Mouse (Mus musculus) CH12.LX (cell line): ENCODE results near the gene Olfr1100. TPM values are rescaled to one million over a fixed set of nuclear protein-coding genes. Genes with fewer than 3 reads are reported as not detected.

ENCODE experiments used
- DNase-seq: peaks from one replicate; pipeline ENCODE4 v3.0.0-alpha.2; 2013; ENCODE audit errors: extremely low read depth
- H3K27ac ChIP-seq: 2 replicates; pipeline ENCODE4 v1.5.1; 2012; ENCODE audit warnings: low read depth, mild to moderate bottlenecking, control low read depth, moderate library complexity; ENCODE audit not compliant: insufficient read depth
- H3K27me3 ChIP-seq: replicated peaks from 2 replicates; pipeline ENCODE3; 2012; ENCODE audit warnings: inconsistent platforms
- H3K36me3 ChIP-seq, 2 experiments: replicated peaks in 1 of 2; 2 replicates each; pipeline versions ENCODE3 to v1.6.1; 2012; ENCODE audit warnings: inconsistent platforms in 1 of 2, low read length in 1 of 2, mild to moderate bottlenecking in 1 of 2, mixed read lengths in 1 of 2, moderate library complexity in 1 of 2; ENCODE audit not compliant: control insufficient read depth in 1 of 2, insufficient read depth in 1 of 2
- H3K4me1 ChIP-seq, 2 experiments: 2 replicates each; pipeline ENCODE4 v1.6.1; 2012; ENCODE audit warnings: inconsistent platforms in 1 of 2, moderate library complexity in 1 of 2; ENCODE audit not compliant: insufficient read depth in 2 of 2, control insufficient read depth in 1 of 2
- H3K4me2 ChIP-seq: 2 replicates; pipeline ENCODE4 v1.6.1; 2012; ENCODE audit warnings: low read depth, mild to moderate bottlenecking, control low read depth; ENCODE audit not compliant: poor library complexity, insufficient read depth, severe bottlenecking
- H3K4me3 ChIP-seq, 3 experiments: fragments of 150-350 bp in 1 of 3; sonication (generic) in 1 of 3; replicated peaks in 1 of 3; 2 replicates each; pipeline versions ENCODE3 to v1.5.1; 2011 to 2012; ENCODE audit warnings: low read depth in 2 of 3, low read length in 2 of 3, mild to moderate bottlenecking in 2 of 3, moderate library complexity in 2 of 3, control low read depth in 1 of 3, improper control_type of control experiment in 1 of 3, inconsistent platforms in 1 of 3, mixed read lengths in 1 of 3; ENCODE audit not compliant: poor library complexity in 1 of 3
- H3K79me2 ChIP-seq: replicated peaks from 2 replicates; pipeline ENCODE4 v1.6.1; 2012; ENCODE audit warnings: mild to moderate bottlenecking, moderate library complexity; ENCODE audit not compliant: control insufficient read depth, poor library complexity, insufficient read depth, severe bottlenecking; ENCODE audit errors: extremely low read depth
- H3K9ac ChIP-seq: 2 replicates; pipeline ENCODE4 v1.6.1; 2012; ENCODE audit warnings: low read depth, mild to moderate bottlenecking, control low read depth, moderate library complexity; ENCODE audit not compliant: insufficient read depth
- H3K9me3 ChIP-seq: replicated peaks from 2 replicates; pipeline ENCODE3; 2012; ENCODE audit warnings: low read length, inconsistent platforms, mixed read lengths
- BHLHE40 ChIP-seq: IDR thresholded peaks from 2 replicates; pipeline ENCODE4 v1.6.1; 2011; ENCODE audit warnings: mild to moderate bottlenecking, low read depth, low read length, improper control_type of control experiment
- CHD1 ChIP-seq: IDR thresholded peaks from 2 replicates; pipeline ENCODE4 v1.6.1; 2012; ENCODE audit warnings: low read depth, low read length, improper control_type of control experiment, inconsistent platforms
- CHD2 ChIP-seq: IDR thresholded peaks from 2 replicates; pipeline ENCODE4 v1.6.1; 2011; ENCODE audit warnings: low read length, improper control_type of control experiment
- E2F4 ChIP-seq: IDR thresholded peaks from 2 replicates; pipeline ENCODE4 v1.6.1; 2011; ENCODE audit warnings: low read depth, low read length, improper control_type of control experiment; ENCODE audit not compliant: insufficient replicate concordance
- EP300 ChIP-seq: IDR thresholded peaks from 2 replicates; pipeline ENCODE4 v1.6.1; 2011; ENCODE audit warnings: low read length, improper control_type of control experiment
- ETS1 ChIP-seq: conservative IDR thresholded peaks from 2 replicates; pipeline ENCODE4 v1.6.1; 2012; ENCODE audit warnings: low read depth, mild to moderate bottlenecking, inconsistent platforms, low read length, improper control_type of control experiment, moderate library complexity
- GABPA ChIP-seq: IDR thresholded peaks from 2 replicates; pipeline ENCODE4 v1.6.1; 2012; ENCODE audit warnings: low read depth, low read length, improper control_type of control experiment, inconsistent platforms; ENCODE audit not compliant: insufficient replicate concordance
- HCFC1 ChIP-seq: IDR thresholded peaks from 2 replicates; pipeline ENCODE4 v1.6.1; 2012; ENCODE audit warnings: low read depth, mild to moderate bottlenecking, inconsistent platforms, low read length, improper control_type of control experiment
- IRF4 ChIP-seq: IDR thresholded peaks from 2 replicates; pipeline ENCODE4 v1.6.1; 2014; ENCODE audit warnings: low read depth, mild to moderate bottlenecking, inconsistent platforms, low read length, improper control_type of control experiment
- KAT2A ChIP-seq: IDR thresholded peaks from 2 replicates; pipeline ENCODE4 v1.6.1; 2012; ENCODE audit warnings: low read length, improper control_type of control experiment, inconsistent platforms; ENCODE audit not compliant: insufficient replicate concordance
- MAFK ChIP-seq: IDR thresholded peaks from 2 replicates; pipeline ENCODE4 v1.6.1; 2011; ENCODE audit warnings: low read length, improper control_type of control experiment; ENCODE audit not compliant: insufficient replicate concordance
- MAZ ChIP-seq: IDR thresholded peaks from 2 replicates; pipeline ENCODE4 v1.6.1; 2012; ENCODE audit warnings: low read depth, mild to moderate bottlenecking, inconsistent platforms, low read length, improper control_type of control experiment, moderate library complexity
- MEF2A ChIP-seq: IDR thresholded peaks from 2 replicates; pipeline ENCODE4 v1.6.1; 2014; ENCODE audit warnings: low read depth, mild to moderate bottlenecking, inconsistent platforms, low read length, improper control_type of control experiment, borderline replicate concordance
- MYC ChIP-seq: IDR thresholded peaks from 2 replicates; pipeline ENCODE4 v1.6.1; 2011; ENCODE audit warnings: low read depth, mild to moderate bottlenecking, improper control_type of control experiment, low read length
- POLR2A ChIP-seq: IDR thresholded peaks from 2 replicates; pipeline ENCODE4 v1.6.1; 2011; ENCODE audit warnings: low read depth, mild to moderate bottlenecking, improper control_type of control experiment, low read length
- POLR2AphosphoS2 ChIP-seq: IDR thresholded peaks from 2 replicates; pipeline ENCODE4 v1.6.1; 2011; ENCODE audit warnings: low read depth, low read length, improper control_type of control experiment
- RAD21 ChIP-seq: IDR thresholded peaks from 2 replicates; pipeline ENCODE4 v1.6.1; 2011; ENCODE audit warnings: low read depth, mild to moderate bottlenecking, low read length, improper control_type of control experiment, moderate library complexity
- SMC3 ChIP-seq: IDR thresholded peaks from 2 replicates; pipeline ENCODE4 v1.6.1; 2011; ENCODE audit warnings: low read depth, low read length, improper control_type of control experiment
- TCF12 ChIP-seq: IDR thresholded peaks from 2 replicates; pipeline ENCODE4 v1.6.1; 2014; ENCODE audit warnings: low read depth, mild to moderate bottlenecking, inconsistent platforms, low read length, improper control_type of control experiment
- UBTF ChIP-seq: IDR thresholded peaks from 2 replicates; pipeline ENCODE4 v1.6.1; 2012; ENCODE audit warnings: low read depth, mild to moderate bottlenecking, inconsistent platforms, low read length, improper control_type of control experiment, moderate library complexity
- USF1 ChIP-seq: IDR thresholded peaks from 2 replicates; pipeline ENCODE4 v1.6.1; 2014; ENCODE audit warnings: low read depth, mild to moderate bottlenecking, inconsistent platforms, low read length, improper control_type of control experiment
- USF2 ChIP-seq: conservative IDR thresholded peaks from 2 replicates; pipeline ENCODE4 v1.6.1; 2011; ENCODE audit warnings: low read depth, low read length, improper control_type of control experiment
- ZKSCAN1 ChIP-seq: IDR thresholded peaks from 2 replicates; pipeline ENCODE4 v1.6.1; 2012; ENCODE audit warnings: low read depth, inconsistent platforms, low read length, improper control_type of control experiment, borderline replicate concordance
- ZMIZ1 ChIP-seq: IDR thresholded peaks from 2 replicates; pipeline ENCODE4 v1.6.1; 2012; ENCODE audit warnings: low read depth, mild to moderate bottlenecking, inconsistent platforms, low read length, improper control_type of control experiment
- ZNF384 ChIP-seq: IDR thresholded peaks from 2 replicates; pipeline ENCODE4 v1.6.1; 2012; ENCODE audit warnings: low read depth, low read length, improper control_type of control experiment, inconsistent platforms
- dilution Hi-C: fragments of 300-500 bp; cut with MboI; formaldehyde crosslinking; loops from 2 replicates; pipeline ENCODE4 v1.14.3; 2020; ENCODE audit warnings: low sequenced_read_pairs; ENCODE audit not compliant: extremely low pct_unique_long_range_greater_than_20kb, extremely low pct_ligation_motif_present
- in situ Hi-C: fragments of 300-500 bp; cut with MboI; formaldehyde crosslinking; loops from 3 replicates; pipeline ENCODE4 v1.14.3; 2019; ENCODE audit warnings: low sequenced_read_pairs, low pct_ligation_motif_present, low pct_unique_long_range_greater_than_20kb, mixed read lengths
- polyA plus RNA-seq: library from polyadenylated mRNA; unstranded; fragments of >175 nt; gene quantifications from 2 replicates; pipeline ENCODE4 v1.2.1, GENCODE M21; 2012; ENCODE audit warnings: low read depth; ENCODE audit not compliant: insufficient read length
- total RNA-seq, 2 experiments: library from RNA; depleted of rRNA; stranded (reverse); fragments of 300-350 nt in 1 of 2; fragments of >200 nt in 1 of 2; gene quantifications; 2 replicates each; pipeline ENCODE4 v1.2.3; 2012 to 2014

Olfr1100 gene
- total RNA-seq (2012; rRNA removed) (not detected in 2 replicates), total RNA-seq (2014; rRNA removed) (not detected in 2 replicates), polyA plus RNA-seq (not detected in 2 replicates)

- Histone ChIP-seq H3K4me1 (no peaks in the 10 kb centered on the region), H3K27ac (no peak within 1 kb of the TSS), H3K9me3 (peaks cover 5% of the 10 kb centered on the region), H3K79me2 (no peaks in the 10 kb centered on the region), H3K4me2 (no peak within 1 kb of the TSS), H3K36me3 (no peaks in the 10 kb centered on the region), H3K9ac (no peak within 1 kb of the TSS), H3K4me3 (no peak within 1 kb of the TSS), H3K27me3 (no peaks in the 10 kb centered on the region)
- dilution Hi-C loops (no loop called here), in situ Hi-C loops (no loop called here)
- no peak for DNase-seq
- no peak for TF ChIP-seq IRF4
- TF ChIP-seq CHD2, result no peak
- no peak for TF ChIP-seq MEF2A
- no peak for TF ChIP-seq MAZ
- TF ChIP-seq ZKSCAN1, result no peak
- TF ChIP-seq MAFK, result no peak
- no peak for TF ChIP-seq POLR2A
- no peak for TF ChIP-seq RAD21
- no peak for TF ChIP-seq POLR2AphosphoS2
- TF ChIP-seq MYC, result no peak
- TF ChIP-seq EP300, result no peak
- TF ChIP-seq GABPA, result no peak
- TF ChIP-seq KAT2A, result no peak
Measured at GRCm38 (mm10) chr2:86979854-86980253, at the start of gene Olfr1100. TSS of gene Olfr1100 (minus strand) at chr2:86979954.

GRCm38 (mm10) chr2:87026980-87027379 lies 47.2 kb upstream of the Olfr1100 start, which contains the start of gene Olfr1104:
TSS of gene Olfr1104 (minus strand) at chr2:87027080.
- Histone ChIP-seq H3K79me2 (no peaks in the 10 kb centered on the region), H3K36me3 (no peaks in the 10 kb centered on the region), H3K4me2 (no peak within 1 kb of the TSS), H3K4me3 (no peak within 1 kb of the TSS), H3K27me3 (no peaks in the 10 kb centered on the region), H3K9me3 (peaks cover 5% of the 10 kb centered on the region), H3K4me1 (no peaks in the 10 kb centered on the region), H3K9ac (no peak within 1 kb of the TSS), H3K27ac (no peak within 1 kb of the TSS)
- DNase-seq, result no peak
- in situ Hi-C loops, result no loop called here
- no peak for TF ChIP-seq ZMIZ1
- no peak for TF ChIP-seq EP300
- no peak for TF ChIP-seq E2F4
- TF ChIP-seq BHLHE40, result no peak
- TF ChIP-seq USF2, result no peak
- TF ChIP-seq TCF12, result no peak
- no peak for TF ChIP-seq SMC3
- no peak for TF ChIP-seq USF1
- no peak for TF ChIP-seq MYC
- no peak for TF ChIP-seq UBTF
- TF ChIP-seq MEF2A, result no peak
- TF ChIP-seq ETS1, result no peak
- no peak for TF ChIP-seq CHD2
- TF ChIP-seq POLR2A, result no peak
- TF ChIP-seq CHD1, result no peak
- TF ChIP-seq POLR2AphosphoS2, result no peak
- TF ChIP-seq HCFC1, result no peak
- TF ChIP-seq IRF4, result no peak
- no peak for TF ChIP-seq ZNF384
- dilution Hi-C loops, result no loop called here
